Mouse (Mus musculus) intestine, postnatal 0 days (tissue): ENCODE measurements at regions not wholly inside any gene's neighbourhood (a gene's known extent, or its start where the extent isn't known, plus 50 kb on each side); places are given as distances from the start of the nearest gene placed in this dataset.
A peak's percentile ranks its signal among the peaks of the same experiment; 100 is the strongest.
"Not testable (repeated sequence)": the region's sequence is repeated elsewhere in the genome, so short reads cannot be mapped to it uniquely, and the experiment has no call there.

Experiments used
- ATAC-seq: fragments of 200-750 bp; cut with Nextera tagmentation; 2 replicates; pipeline ENCODE4 v1.8.0; 2017; ENCODE audit warnings: mild to moderate bottlenecking, moderate TSS enrichment, moderate library complexity
- H3K27ac ChIP-seq: fragments of 300-500 bp; sonication (generic); 2 replicates; pipeline ENCODE4 v1.5.1; 2014; ENCODE audit warnings: mild to moderate bottlenecking, low read depth, low read length, moderate library complexity
- H3K27me3 ChIP-seq: fragments of 300-500 bp; sonication (generic); replicated peaks from 2 replicates; pipeline ENCODE4 v1.6.1; 2014; ENCODE audit warnings: low read length, mixed read lengths; ENCODE audit not compliant: control insufficient read depth, insufficient read depth
- H3K36me3 ChIP-seq: fragments of 300-500 bp; sonication (generic); 2 replicates; pipeline ENCODE4 v1.6.1; 2014; ENCODE audit warnings: mild to moderate bottlenecking, moderate library complexity; ENCODE audit not compliant: control insufficient read depth, insufficient read depth
- H3K4me1 ChIP-seq: fragments of 300-500 bp; sonication (generic); replicated peaks from 2 replicates; pipeline ENCODE4 v1.6.1; 2014; ENCODE audit warnings: antibody characterized with exemption, low read length, mixed read lengths; ENCODE audit not compliant: control insufficient read depth, insufficient read depth
- H3K4me2 ChIP-seq: fragments of 300-500 bp; sonication (generic); replicated peaks from 2 replicates; pipeline ENCODE4 v1.6.1; 2014; ENCODE audit warnings: low read depth, mild to moderate bottlenecking, moderate library complexity
- H3K4me3 ChIP-seq: fragments of 300-500 bp; sonication (generic); 2 replicates; pipeline ENCODE4 v1.5.1; 2014; ENCODE audit warnings: low read depth, low read length
- H3K9ac ChIP-seq: fragments of 300-500 bp; sonication (generic); 2 replicates; pipeline ENCODE4 v1.6.1; 2014; ENCODE audit warnings: mild to moderate bottlenecking, low read depth, low read length
- H3K9me3 ChIP-seq: fragments of 300-500 bp; sonication (generic); 2 replicates; pipeline ENCODE4 v1.6.1; 2016; ENCODE audit warnings: mixed run types; ENCODE audit not compliant: control insufficient read depth
- CTCF ChIP-seq: sonication (generic); IDR thresholded peaks from 2 replicates; pipeline ENCODE4 v1.5.1; 2016; ENCODE audit warnings: low read depth, mild to moderate bottlenecking, control low read depth, antibody characterized with exemption, moderate library complexity
- WGBS: fragments of 180-500 bp; shearing (Covaris S2); extraction: QIAGEN DNeasy Blood & Tissue Kit; methylation state at CpG from one replicate; pipeline ENCODE4 v1.1.7; 2014; 5-methylcytosine and 5-hydroxymethylcytosine counted together

GRCm38 (mm10) chr13:35598003-35598402 is 61.6 kb upstream of the Cdyl start:
- Histone ChIP-seq H3K4me3 (no peak overlapping the region), H3K4me2 (no peak overlapping the region), H3K9me3 (no peaks in the 10 kb centered on the region), H3K9ac (no peak overlapping the region), H3K27me3 (no peaks in the 10 kb centered on the region), H3K27ac (no peak overlapping the region), H3K36me3 (no peaks in the 10 kb centered on the region), H3K4me1 (no peaks in the 10 kb centered on the region)
- 89% methylated on average over 5 of the region's 5 CpGs for WGBS
- no peak for ATAC-seq
- no peak for TF ChIP-seq CTCF

GRCm38 (mm10) chr13:35601560-35602135 is 58.0 kb upstream of the Cdyl start:
- Histone ChIP-seq H3K4me2 (no peak overlapping the region), H3K9me3 (no peaks in the 10 kb centered on the region), H3K4me3 (no peak overlapping the region), H3K4me1 (no peaks in the 10 kb centered on the region), H3K27ac (no peak overlapping the region), H3K36me3 (no peaks in the 10 kb centered on the region), H3K27me3 (no peaks in the 10 kb centered on the region), H3K9ac (no peak overlapping the region)
- ATAC-seq = no peak
- 91% methylated on average over 2 of the region's 2 CpGs for WGBS
- no peak for TF ChIP-seq CTCF

- 96% methylated on average over 5 of the region's 5 CpGs for WGBS
- Histone ChIP-seq H3K36me3 (no peaks in the 10 kb centered on the region), H3K4me2 (no peak overlapping the region), H3K27me3 (no peaks in the 10 kb centered on the region), H3K9ac (no peak overlapping the region), H3K9me3 (no peaks in the 10 kb centered on the region), H3K4me3 (no peak overlapping the region), H3K4me1 (no peaks in the 10 kb centered on the region), H3K27ac (no peak overlapping the region)
- ATAC-seq = no peak
- 0 out of 2 replicates have a peak, but pooled peaks have one; percentile 10 for TF ChIP-seq CTCF
Measured at GRCm38 (mm10) chr13:35603080-35603479, 56.6 kb upstream of the Cdyl start.

- H3K4me1 ChIP-seq = no peaks in the 10 kb centered on the region
- H3K4me2 ChIP-seq = no peak overlapping the region
- H3K9me3 ChIP-seq = no peaks in the 10 kb centered on the region
- no peak overlapping the region for H3K9ac ChIP-seq
- H3K27ac ChIP-seq = no peak overlapping the region
- no peaks in the 10 kb centered on the region for H3K36me3 ChIP-seq
- no peak for ATAC-seq
- no peak overlapping the region for H3K4me3 ChIP-seq
- no peak for TF ChIP-seq CTCF
- WGBS = 50% methylated on average over 1 of the region's 1 CpGs
- no peaks in the 10 kb centered on the region for H3K27me3 ChIP-seq
Measured at GRCm38 (mm10) chr13:35604061-35604460, 55.6 kb upstream of the Cdyl start.

GRCm38 (mm10) chr13:35604765-35605164 is 54.9 kb upstream of the Cdyl start:
- no peak overlapping the region for H3K27ac ChIP-seq
- H3K9ac ChIP-seq = no peak overlapping the region
- no peaks in the 10 kb centered on the region for H3K36me3 ChIP-seq
- no peak overlapping the region for H3K4me2 ChIP-seq
- no peak overlapping the region for H3K4me3 ChIP-seq
- 95% methylated on average over 3 of the region's 3 CpGs for WGBS
- no peak for ATAC-seq
- no peaks in the 10 kb centered on the region for H3K27me3 ChIP-seq
- no peak for TF ChIP-seq CTCF
- H3K4me1 ChIP-seq = no peaks in the 10 kb centered on the region
- no peaks in the 10 kb centered on the region for H3K9me3 ChIP-seq

GRCm38 (mm10) chr13:35606857-35607561 is 52.6 kb upstream of the Cdyl start:
- H3K27ac ChIP-seq, H3K4me3 ChIP-seq, H3K9me3 ChIP-seq, H3K9ac ChIP-seq, H3K27me3 ChIP-seq, H3K4me2 ChIP-seq, H3K4me1 ChIP-seq, H3K36me3 ChIP-seq, ATAC-seq: not testable (repeated sequence)
- 82% methylated on average over 5 of the region's 5 CpGs for WGBS
